Mouse (Mus musculus) inflammation-experienced regulatory T-cells (primary cell): ENCODE data around the gene C730034F03Rik. TPM values are rescaled to one million over a fixed set of nuclear protein-coding genes. Genes with fewer than 3 reads are reported as not detected.

Experiments
- polyA plus RNA-seq, 2 experiments: library from polyadenylated mRNA; unstranded; fragments of 100-300 nt; shearing (Covaris generic); gene quantifications; one replicate each; pipeline ENCODE4 v1.2.1; 2017

Gene C730034F03Rik
- polyA plus RNA-seq: 1 to 10 TPM; 3.3 to 6.9 TPM

DNA sequence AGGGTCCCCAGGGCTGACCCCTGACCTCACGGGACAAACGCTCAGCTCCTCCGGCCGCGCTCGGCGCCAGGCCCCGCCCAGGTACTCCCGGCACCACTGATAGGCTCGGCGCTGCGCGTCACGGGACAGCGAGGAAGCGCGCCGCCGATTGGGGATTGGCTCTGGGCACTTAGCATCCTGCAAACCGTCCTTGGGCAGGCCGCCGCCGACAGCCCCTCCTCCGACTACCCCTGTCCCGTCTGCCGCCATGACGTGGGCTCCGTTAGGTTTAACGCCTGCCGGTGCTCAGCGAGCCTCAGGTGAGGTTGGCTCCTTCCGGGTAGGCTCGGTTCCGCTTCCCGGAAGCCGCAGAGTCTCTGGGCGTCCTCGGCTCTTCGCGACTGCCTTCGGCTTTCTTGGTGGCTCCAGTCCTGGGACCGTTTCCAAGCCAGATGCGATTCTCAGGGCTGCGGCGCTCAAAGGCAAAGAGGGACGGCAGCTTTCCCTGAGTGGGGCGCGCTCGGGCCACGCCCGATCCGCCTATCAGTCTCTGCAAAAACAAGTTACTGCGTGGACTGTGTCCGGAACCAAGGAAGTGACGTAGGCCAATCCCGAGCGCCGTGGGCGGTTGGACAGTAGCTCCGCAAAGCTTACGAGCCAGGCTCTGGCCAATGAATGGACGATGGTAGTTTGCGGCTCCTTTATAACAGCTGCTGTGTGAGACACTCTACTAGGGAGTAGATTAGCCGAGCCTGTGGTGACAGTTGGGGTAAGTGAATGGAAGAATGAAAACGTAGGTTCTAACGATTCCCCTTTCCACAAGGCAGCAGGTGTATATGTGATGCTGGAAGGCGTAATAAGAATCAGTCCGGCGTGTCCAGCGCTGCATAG is at the start of gene C730034F03Rik, which contains the start of the genes Gm44502 and Chkb:
TSS of gene C730034F03Rik (plus strand) at position 238 of the 870 bp plus-strand sequence.
TSS of gene Gm44502 (minus strand) at position 345 of the 870 bp plus-strand sequence.
TSS of gene Chkb (minus strand) at position 557 of the 870 bp plus-strand sequence.

DNA sequence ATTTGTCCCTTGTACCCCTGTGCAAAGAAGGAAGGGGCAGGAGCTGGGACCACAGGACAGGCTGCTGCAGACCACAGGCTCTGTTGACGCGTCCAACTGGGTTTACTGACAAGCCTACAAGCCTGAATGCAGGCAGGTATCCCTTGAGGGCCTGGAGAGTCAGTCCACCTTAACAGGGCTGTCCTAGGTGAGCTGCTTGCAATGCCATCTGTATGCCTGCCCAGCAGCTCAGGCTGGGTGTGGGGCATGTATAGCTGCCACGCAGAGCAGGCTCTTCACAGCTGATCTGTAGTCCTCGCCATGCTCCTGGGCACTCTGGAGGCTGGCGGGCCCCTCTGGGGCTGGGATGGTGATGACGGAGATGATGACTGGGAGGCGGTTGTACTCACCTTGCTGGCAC is 44.8 kb upstream of the C730034F03Rik start, which contains the start of gene Klhdc7b:
TSS of gene Klhdc7b (plus strand) at position 301 of the 400 bp plus-strand sequence.

DNA sequence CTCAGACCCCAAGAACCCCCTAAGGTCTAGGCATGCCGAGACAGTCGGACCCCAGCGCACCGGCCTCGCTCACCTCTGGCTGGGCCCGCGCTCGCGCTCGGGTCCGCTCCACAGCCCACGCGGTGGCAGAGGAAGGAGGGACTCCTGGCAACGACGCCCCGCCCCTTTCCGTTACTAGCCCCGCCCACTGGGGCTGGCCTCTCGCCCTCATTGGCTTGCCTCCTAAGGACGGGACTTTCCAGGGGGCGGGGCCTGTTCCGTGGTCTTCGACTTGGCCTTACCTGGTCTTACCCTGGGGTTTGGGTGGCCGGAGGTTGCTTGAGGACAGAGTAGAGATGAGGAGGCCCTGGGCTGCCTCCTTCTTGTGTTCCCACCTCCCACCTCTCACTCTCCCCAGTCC is 19.3 kb upstream of the C730034F03Rik start, which contains the start of gene Syce3:
TSS of gene Syce3 (minus strand) at position 386 of the 400 bp plus-strand sequence.

DNA sequence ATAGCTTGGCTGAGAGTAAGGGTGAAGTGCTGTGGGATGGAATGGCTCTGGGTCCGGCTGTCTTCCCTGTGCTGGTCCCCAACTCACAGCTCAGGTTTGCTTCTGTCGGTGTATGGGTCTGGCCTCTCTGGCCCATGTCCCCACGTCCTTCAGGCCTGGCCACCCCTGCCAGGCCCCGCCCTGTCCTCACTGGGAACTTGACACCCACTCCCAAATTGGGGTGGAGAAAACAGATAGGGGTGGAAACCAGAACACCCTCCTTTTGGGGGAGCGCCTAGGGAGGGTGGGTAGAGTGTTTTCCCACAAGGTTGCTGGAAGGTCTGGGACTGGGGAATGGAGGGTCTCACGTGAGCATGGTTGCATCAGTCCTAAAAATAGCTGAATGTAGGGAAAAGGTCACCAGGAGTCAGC is 3.7 kb upstream of the C730034F03Rik start, which contains the start of gene Cpt1b:
TSS of gene Cpt1b (minus strand) at position 153 of the 411 bp plus-strand sequence.

DNA sequence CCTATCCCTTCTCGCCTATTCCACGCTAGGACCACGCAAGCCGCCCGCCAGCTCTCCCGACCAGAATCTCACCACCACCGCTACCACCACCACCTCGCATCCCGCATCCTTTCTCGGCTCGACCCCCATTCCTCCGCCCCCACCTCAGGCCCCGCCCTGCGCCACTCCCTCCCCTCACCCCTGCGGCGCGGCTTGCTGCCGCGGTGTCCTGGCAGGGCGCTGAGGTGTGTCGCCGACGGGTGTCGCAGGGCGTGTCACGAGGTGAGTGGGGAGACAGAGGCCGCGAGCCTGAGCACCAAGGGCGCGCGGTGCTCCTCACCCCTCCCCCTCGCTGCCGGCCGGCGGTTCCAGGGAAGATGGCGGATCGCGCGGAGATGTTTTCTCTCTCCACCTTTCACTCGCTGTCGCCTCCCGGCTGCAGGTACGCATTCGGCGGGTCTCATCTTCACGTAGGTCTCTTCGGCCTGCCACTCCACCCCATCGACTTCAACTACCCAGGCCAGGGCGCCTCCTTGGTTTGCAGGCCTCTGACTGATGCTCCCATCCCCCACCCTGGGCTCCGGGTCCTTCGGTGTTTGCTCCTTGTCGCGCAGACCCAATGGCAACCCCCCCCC is 24.6 kb downstream of the C730034F03Rik start, which contains the start of gene Mapk8ip2:
TSS of gene Mapk8ip2 (plus strand) at position 49 of the 614 bp plus-strand sequence.

DNA sequence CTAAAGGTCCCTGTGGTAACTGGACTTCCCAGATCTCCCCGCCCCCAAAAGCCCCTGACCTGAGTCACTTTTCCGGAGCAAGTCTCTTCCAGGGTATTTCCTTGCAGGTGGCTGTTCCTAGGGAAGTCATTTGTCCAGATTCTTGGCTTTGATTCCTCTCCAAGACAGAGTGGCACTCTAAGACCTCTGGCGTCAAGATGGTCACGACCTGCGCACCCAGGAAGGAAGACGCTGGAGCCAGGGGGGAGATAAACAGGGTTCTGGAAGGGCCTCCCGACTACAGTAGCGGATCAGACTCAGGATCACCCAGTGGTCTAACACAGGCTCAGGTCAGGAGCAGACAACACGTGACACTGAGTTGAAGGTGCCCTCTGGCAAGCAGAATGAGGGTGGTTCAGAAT is 47.7 kb downstream of the C730034F03Rik start, which contains the start of gene Arsa:
TSS of gene Arsa (minus strand) at position 335 of the 401 bp plus-strand sequence.

Other genes starting within 250 kb of the C730034F03Rik start
- gene Plxnb2, start 248.8 kb upstream of the C730034F03Rik start, polyA plus RNA-seq: 1 to 10 TPM; 2.3 to 6.2 TPM
- 10 to 100 TPM; 36.9 to 42.4 TPM for gene Dennd6b, start 233.1 kb upstream of the C730034F03Rik start, polyA plus RNA-seq
- 10 to 100 TPM; 19.8 to 22.8 TPM for gene Ppp6r2, start 218.0 kb upstream of the C730034F03Rik start, polyA plus RNA-seq
- gene Sbf1, start 114.3 kb upstream of the C730034F03Rik start, polyA plus RNA-seq: 100 to 1,000 TPM; 183 to 186 TPM
- not detected for gene Adm2, start 106.9 kb upstream of the C730034F03Rik start, polyA plus RNA-seq
- not detected for gene Miox, start 95.2 kb upstream of the C730034F03Rik start, polyA plus RNA-seq
- gene Lmf2, start 73.9 kb upstream of the C730034F03Rik start, polyA plus RNA-seq: 10 to 100 TPM; 57.0 to 69.5 TPM
- gene Ncaph2, start 73.9 kb upstream of the C730034F03Rik start, polyA plus RNA-seq: 100 to 1,000 TPM; 139 to 146 TPM
- gene Sco2, start 55.7 kb upstream of the C730034F03Rik start, polyA plus RNA-seq: 10 to 100 TPM in 1 of 2 experiments, 1 to 10 TPM in 1; 7.7 to 19.2 TPM
- gene Tymp, start 52.5 kb upstream of the C730034F03Rik start, polyA plus RNA-seq: 1 to 10 TPM; 1.5 to 1.8 TPM
- 1 to 10 TPM in 1 of 2 experiments, under 1 TPM in 1; 0.71 to 1.4 TPM for gene Odf3b, start 50.3 kb upstream of the C730034F03Rik start, polyA plus RNA-seq
- under 1 TPM; 0.13 to 0.83 TPM for gene Klhdc7b, start 44.7 kb upstream of the C730034F03Rik start, polyA plus RNA-seq
- under 1 TPM in 1 of 2 experiments, not detected in 1; 0.62 TPM for gene Syce3, start 19.1 kb upstream of the C730034F03Rik start, polyA plus RNA-seq
- gene Cpt1b, start 3.7 kb upstream of the C730034F03Rik start, polyA plus RNA-seq: 1 to 10 TPM in 1 of 2 experiments, under 1 TPM in 1; 0.64 to 1.6 TPM
- not detected for gene Gm44502, start 107 bp downstream of the C730034F03Rik start, polyA plus RNA-seq
- 100 to 1,000 TPM; 103 to 119 TPM for gene Chkb, start 319 bp downstream of the C730034F03Rik start, polyA plus RNA-seq
- gene Mapk8ip2, start 24.3 kb downstream of the C730034F03Rik start, polyA plus RNA-seq: under 1 TPM; 0.27 to 0.86 TPM
- gene Arsa, start 47.8 kb downstream of the C730034F03Rik start, polyA plus RNA-seq: 10 to 100 TPM; 19.2 to 22.1 TPM
- gene Shank3, start 70.0 kb downstream of the C730034F03Rik start, polyA plus RNA-seq: under 1 TPM; 0.06 to 0.13 TPM
- gene Acr, start 138.7 kb downstream of the C730034F03Rik start, polyA plus RNA-seq: not detected
- 1 to 10 TPM; 1.1 to 2.5 TPM for gene Rabl2, start 162.3 kb downstream of the C730034F03Rik start, polyA plus RNA-seq